Mouse (Mus musculus) Muller cell, postnatal 12 days (primary cell): ENCODE results near the gene Cdpf1.

Experiments used
- DNase-seq: peaks from one replicate; pipeline ENCODE4 v3.0.0-alpha.2; 2015; ENCODE audit errors: inconsistent ontology term

The Cdpf1 gene

GRCm38 (mm10) chr15:85765022-85765421, 46.5 kb downstream of the Cdpf1 start:
- DNase-seq: no peak

DNA sequence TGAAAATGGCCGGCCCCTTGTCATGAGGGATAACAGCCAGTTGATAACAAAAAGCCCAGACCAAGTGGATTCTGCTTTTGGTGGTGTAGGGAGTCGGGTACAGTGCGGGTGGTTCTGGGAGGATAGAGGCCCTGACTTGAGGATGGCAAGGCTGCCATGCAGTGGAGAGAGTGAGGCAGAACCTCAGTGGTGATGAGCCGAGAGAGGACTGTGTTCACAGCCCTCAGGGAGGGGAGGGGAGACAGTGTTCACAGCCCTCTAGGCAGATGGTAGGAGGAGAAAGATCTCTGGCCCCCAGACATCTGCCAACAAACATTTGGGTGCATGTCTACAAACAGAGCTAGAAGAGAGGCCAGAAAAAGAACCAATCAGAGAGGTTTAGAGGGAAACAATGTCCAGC, 48.7 kb downstream of the Cdpf1 start:
- no peak for DNase-seq

DNA sequence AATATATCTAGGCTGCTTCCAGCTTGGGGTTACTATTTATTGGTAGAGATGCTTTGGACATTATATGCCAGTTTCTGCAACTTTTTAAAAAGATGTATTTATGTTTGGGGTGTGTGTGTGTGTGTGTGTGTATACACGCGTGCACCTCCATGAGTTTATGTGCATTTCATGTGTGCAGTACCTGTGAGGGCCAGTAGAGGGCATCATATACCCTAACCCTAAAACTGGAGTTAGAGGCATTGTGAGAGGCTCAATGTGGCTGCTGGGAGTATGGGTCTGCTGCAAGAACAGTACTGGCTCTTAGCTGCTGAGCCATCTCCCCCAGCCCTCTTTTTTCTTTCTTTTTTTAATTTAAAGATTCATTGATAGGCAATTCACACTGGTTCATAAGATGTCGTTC, 53.7 kb downstream of the Cdpf1 start:
- DNase-seq: no peak
